Mouse (Mus musculus): ENCODE data around the gene Dbp. TPM values are rescaled to one million over a fixed set of nuclear protein-coding genes. Genes with fewer than 3 reads are reported as not detected.

The Dbp gene
- polyA plus RNA-seq, 1 experiment from 2014 or later: 4.3 TPM

GRCm38 (mm10) chr7:45715090-45715708 lies 10.3 kb downstream of the Dbp start, which contains the start of gene Rpl18:
Gene Rpl18, plus strand, starts transcription at chr7:45715457.
- H3K4me2 ChIP-seq: peak within 1 kb of the TSS; percentile 90
- peaks cover 50% of the 10 kb centered on the region for H3K36me3 ChIP-seq
- WGBS: 7% methylated on average over 34 of the region's 34 CpGs
- peak within 1 kb of the TSS; percentile 73 for H3K4me3 ChIP-seq
- H3K27me3 ChIP-seq: no peaks in the 10 kb centered on the region
- H3K9ac ChIP-seq: peak within 1 kb of the TSS; percentile 68
- peak; percentile 90 for ATAC-seq (ENCODE audit: insufficient number of reproducible peaks, low FRiP score, low TSS enrichment, low read depth)
- peak within 1 kb of the TSS; percentile 77 for H3K27ac ChIP-seq
- no peaks in the 10 kb centered on the region for H3K9me3 ChIP-seq
- peaks cover 59% of the 10 kb centered on the region for H3K4me1 ChIP-seq

DNA sequence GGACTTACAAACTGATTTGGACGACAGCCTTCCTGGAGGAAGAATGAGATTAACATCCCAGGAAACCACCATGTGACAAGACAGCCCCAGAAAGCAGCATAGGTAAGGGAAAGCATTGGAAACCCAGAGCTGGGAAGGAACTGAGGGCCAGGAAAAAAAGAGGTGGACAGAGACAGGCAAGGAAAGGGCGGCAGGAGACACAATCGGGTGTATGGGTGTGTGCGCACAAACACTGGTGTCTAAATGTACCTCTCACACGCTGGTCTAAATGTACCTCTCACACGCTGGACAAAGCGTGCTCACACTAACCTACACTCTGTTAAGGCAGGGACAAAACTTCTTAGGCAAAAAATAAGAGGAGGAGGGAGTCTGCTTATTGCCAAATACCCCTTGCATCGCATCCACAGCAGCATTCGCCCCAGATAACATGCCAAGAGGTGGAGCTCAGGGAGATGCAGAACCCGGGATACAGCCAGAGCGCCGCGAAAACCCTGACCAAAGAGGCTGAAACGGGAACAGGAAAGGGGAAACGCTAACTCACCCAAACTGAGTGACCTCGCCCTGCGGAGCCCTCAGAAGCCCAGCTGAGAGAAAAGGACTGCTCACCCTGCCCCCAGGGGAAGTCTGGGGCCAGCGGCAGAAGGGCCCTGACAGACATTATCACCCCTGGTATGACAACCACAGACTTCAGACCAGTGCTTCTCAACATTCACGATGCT lies 11.0 kb downstream of the Dbp start:
- Histone ChIP-seq H3K4me3 (peak overlapping the region; percentile 73), H3K27ac (peak overlapping the region; percentile 77), H3K27me3 (no peaks in the 10 kb centered on the region), H3K9ac (peak overlapping the region; percentile 8; the same call in 1 of the 2 replicates), H3K4me2 (peak overlapping the region; percentile 90), H3K36me3 (peaks cover 50% of the 10 kb centered on the region), H3K9me3 (no peaks in the 10 kb centered on the region), H3K4me1 (peaks cover 64% of the 10 kb centered on the region)
- 81% methylated on average over 19 of the region's 19 CpGs for WGBS
- no peak for ATAC-seq (ENCODE audit: insufficient number of reproducible peaks, low FRiP score, low TSS enrichment, low read depth)

GRCm38 (mm10) chr7:45716460-45716857 lies 11.6 kb downstream of the Dbp start:
- Histone ChIP-seq H3K27ac (no peak overlapping the region), H3K4me3 (peak overlapping the region; percentile 73), H3K4me2 (peak overlapping the region; percentile 90), H3K9ac (no peak overlapping the region), H3K4me1 (peaks cover 67% of the 10 kb centered on the region), H3K9me3 (no peaks in the 10 kb centered on the region), H3K36me3 (peaks cover 50% of the 10 kb centered on the region), H3K27me3 (no peaks in the 10 kb centered on the region)
- no peak for ATAC-seq (ENCODE audit: insufficient number of reproducible peaks, low FRiP score, low TSS enrichment, low read depth)
- 82% methylated on average over 3 of the region's 3 CpGs for WGBS

GRCm38 (mm10) chr7:45716952-45717917 lies 12.3 kb downstream of the Dbp start:
- H3K36me3 ChIP-seq: peaks cover 50% of the 10 kb centered on the region
- no peaks in the 10 kb centered on the region for H3K9me3 ChIP-seq
- 8% methylated on average over 31 of the region's 31 CpGs for WGBS
- H3K27ac ChIP-seq: peak overlapping the region; percentile 95
- H3K4me1 ChIP-seq: peaks cover 66% of the 10 kb centered on the region
- 0 out of 2 replicates have a peak, but pooled peaks have one; percentile 2 for ATAC-seq (ENCODE audit: insufficient number of reproducible peaks, low FRiP score, low TSS enrichment, low read depth)
- H3K9ac ChIP-seq: peak overlapping the region; percentile 72
- peak overlapping the region; percentile 73 for H3K4me3 ChIP-seq
- peak overlapping the region; percentile 90 for H3K4me2 ChIP-seq
- no peaks in the 10 kb centered on the region for H3K27me3 ChIP-seq

DNA sequence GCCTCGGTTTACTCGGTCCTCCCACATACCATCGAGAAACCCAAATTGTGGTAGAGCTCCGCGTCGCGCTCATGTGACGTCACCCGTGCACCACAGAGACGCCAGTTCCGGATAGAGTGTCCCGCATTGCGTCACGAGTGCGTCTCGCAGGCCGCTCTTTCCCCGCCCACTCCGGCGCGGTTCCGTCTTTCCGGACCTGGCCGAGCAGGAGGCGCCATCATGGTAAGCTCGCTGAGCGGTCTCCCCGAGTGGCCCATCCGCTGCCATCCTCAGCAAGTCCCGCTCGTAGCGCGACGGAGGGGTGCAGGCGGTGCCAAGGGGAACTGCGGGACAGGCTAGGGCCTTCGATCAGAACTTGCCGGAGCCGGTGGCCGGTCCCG lies 13.0 kb downstream of the Dbp start, which contains the start of gene Sphk2:
Sphk2 (minus strand) TSS at position 85 of the 380 bp plus-strand sequence.
- H3K27me3 ChIP-seq: no peaks in the 10 kb centered on the region
- peak within 1 kb of the TSS; percentile 90 for H3K9ac ChIP-seq
- H3K4me1 ChIP-seq: peaks cover 60% of the 10 kb centered on the region
- peak within 1 kb of the TSS; percentile 73 for H3K4me3 ChIP-seq
- H3K4me2 ChIP-seq: peak within 1 kb of the TSS; percentile 90
- peaks cover 50% of the 10 kb centered on the region for H3K36me3 ChIP-seq
- no peaks in the 10 kb centered on the region for H3K9me3 ChIP-seq
- peak within 1 kb of the TSS; percentile 95 for H3K27ac ChIP-seq
- under 1% methylated on average over 41 of the region's 41 CpGs for WGBS
- peak; percentile 81 for ATAC-seq (ENCODE audit: insufficient number of reproducible peaks, low FRiP score, low TSS enrichment, low read depth)

DNA sequence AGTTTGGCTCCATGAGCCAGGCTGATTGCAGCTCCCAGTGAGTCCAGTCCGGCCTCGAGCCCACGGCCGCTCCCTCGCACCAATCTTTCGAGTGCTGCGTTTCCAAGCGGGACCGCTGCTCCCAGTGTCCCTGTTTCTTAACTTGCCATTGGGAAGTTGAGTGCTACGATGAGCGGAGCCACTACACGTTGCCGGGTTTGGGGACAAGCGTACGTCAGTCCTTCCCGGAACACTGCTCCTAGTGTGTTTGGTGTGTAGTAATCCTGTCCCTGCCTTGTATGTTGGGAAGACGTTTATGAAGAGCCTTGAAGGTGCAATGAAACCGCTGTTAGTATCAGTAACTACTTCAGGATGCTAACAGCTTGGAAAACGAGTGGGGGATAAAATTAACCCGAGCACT lies 13.4 kb downstream of the Dbp start:
- H3K9me3 ChIP-seq: no peaks in the 10 kb centered on the region
- H3K4me3 ChIP-seq: peak overlapping the region; percentile 73
- H3K4me2 ChIP-seq: peak overlapping the region; percentile 67
- no peak for ATAC-seq (ENCODE audit: insufficient number of reproducible peaks, low FRiP score, low TSS enrichment, low read depth)
- whole genome bisulfite sequencing: under 1% methylated on average over 20 of the region's 20 CpGs
- peak overlapping the region; percentile 95 for H3K27ac ChIP-seq
- peak overlapping the region; percentile 90 for H3K9ac ChIP-seq
- H3K4me1 ChIP-seq: peaks cover 56% of the 10 kb centered on the region
- peaks cover 50% of the 10 kb centered on the region for H3K36me3 ChIP-seq
- no peaks in the 10 kb centered on the region for H3K27me3 ChIP-seq

DNA sequence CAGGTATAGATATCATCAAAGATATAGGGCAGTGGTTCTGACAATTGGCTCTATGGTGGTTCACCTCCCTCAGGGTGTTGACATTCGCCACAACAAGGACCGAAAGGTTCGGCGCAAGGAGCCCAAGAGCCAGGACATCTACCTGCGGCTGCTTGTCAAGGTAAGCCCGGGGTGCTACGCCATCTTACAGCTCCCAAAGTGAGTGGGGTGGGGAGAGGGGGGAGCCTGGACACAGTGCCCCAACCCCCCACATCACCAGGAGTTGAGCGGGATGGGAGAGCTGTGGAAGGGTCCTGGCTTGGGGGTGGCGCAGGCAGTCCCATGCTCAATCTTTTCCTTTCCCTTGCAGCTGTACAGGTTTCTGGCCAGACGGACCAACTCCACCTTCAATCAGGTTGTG lies 14.3 kb downstream of the Dbp start:
- peaks cover 54% of the 10 kb centered on the region for H3K36me3 ChIP-seq
- no peaks in the 10 kb centered on the region for H3K9me3 ChIP-seq
- no peak for ATAC-seq (ENCODE audit: insufficient number of reproducible peaks, low FRiP score, low TSS enrichment, low read depth)
- peak overlapping the region; percentile 90; the same call in 1 of the 2 replicates for H3K9ac ChIP-seq
- peaks cover 49% of the 10 kb centered on the region for H3K4me1 ChIP-seq
- H3K4me3 ChIP-seq: peak overlapping the region; percentile 73
- H3K4me2 ChIP-seq: peak overlapping the region; percentile 67
- WGBS: 74% methylated on average over 10 of the region's 10 CpGs
- H3K27me3 ChIP-seq: no peaks in the 10 kb centered on the region
- H3K27ac ChIP-seq: 0 out of 2 replicates have a peak overlapping the region, but pooled peaks have one; percentile 38

- Histone ChIP-seq H3K27ac (no peak overlapping the region), H3K4me2 (peak overlapping the region; percentile 67; the same call in 1 of the 2 replicates), H3K9me3 (no peaks in the 10 kb centered on the region), H3K27me3 (no peaks in the 10 kb centered on the region), H3K4me3 (peak overlapping the region; percentile 73), H3K36me3 (peaks cover 59% of the 10 kb centered on the region), H3K9ac (no peak overlapping the region), H3K4me1 (peaks cover 42% of the 10 kb centered on the region)
- no peak for ATAC-seq (ENCODE audit: insufficient number of reproducible peaks, low FRiP score, low TSS enrichment, low read depth)
- 90% methylated on average over 16 of the region's 16 CpGs for WGBS
Observed at GRCm38 (mm10) chr7:45719738-45720412, 15.0 kb downstream of the Dbp start.

DNA sequence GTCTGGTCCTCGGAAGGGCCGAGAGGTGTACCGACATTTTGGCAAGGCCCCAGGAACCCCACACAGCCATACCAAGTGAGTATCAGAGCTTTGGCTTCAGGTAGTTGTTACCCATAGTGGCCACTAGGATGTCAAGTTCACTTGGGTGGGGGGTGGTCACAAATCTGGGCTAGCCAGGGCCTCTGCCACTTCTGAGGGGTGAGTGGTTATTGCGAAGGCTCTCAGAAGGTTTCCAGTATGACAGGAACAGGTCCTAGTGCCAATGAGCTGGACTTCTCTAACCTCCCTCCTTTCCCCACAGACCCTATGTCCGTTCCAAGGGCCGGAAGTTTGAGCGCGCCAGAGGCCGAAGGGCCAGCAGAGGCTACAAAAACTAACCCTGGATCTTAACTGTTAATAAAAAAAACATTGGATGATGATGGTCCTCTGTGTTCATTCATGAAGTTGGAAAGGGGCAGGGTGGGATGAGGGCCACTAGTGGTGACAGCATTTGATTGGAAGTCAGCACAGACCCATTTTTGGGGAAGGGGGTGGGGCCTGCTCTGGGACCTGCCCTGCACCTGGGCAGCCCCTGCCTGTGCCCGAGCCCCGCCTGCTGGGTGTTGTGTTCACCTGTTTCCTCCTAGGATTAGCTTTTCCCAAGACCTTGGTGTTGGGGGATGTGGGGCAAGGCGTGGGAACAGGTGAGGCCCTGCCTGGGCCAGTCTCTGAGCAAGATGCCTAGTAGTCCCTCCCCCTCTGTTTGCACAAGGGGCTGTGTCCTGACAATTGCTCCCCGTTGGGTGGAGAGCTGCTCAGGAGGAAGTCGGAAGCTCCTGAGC lies 15.7 kb downstream of the Dbp start, which contains the start of gene Fam83e:
Fam83e (plus strand) TSS at position 800 of the 821 bp plus-strand sequence.
- no peak within 1 kb of the TSS for H3K4me2 ChIP-seq
- H3K27ac ChIP-seq: peak within 1 kb of the TSS; percentile 47; the same call in 1 of the 2 replicates
- H3K4me1 ChIP-seq: peaks cover 39% of the 10 kb centered on the region
- no peak within 1 kb of the TSS for H3K9ac ChIP-seq
- H3K4me3 ChIP-seq: no peak within 1 kb of the TSS
- ATAC-seq (ENCODE audit: insufficient number of reproducible peaks, low FRiP score, low TSS enrichment, low read depth): no peak
- 77% methylated on average over 14 of the region's 14 CpGs for WGBS
- H3K9me3 ChIP-seq: no peaks in the 10 kb centered on the region
- peaks cover 67% of the 10 kb centered on the region for H3K36me3 ChIP-seq
- H3K27me3 ChIP-seq: no peaks in the 10 kb centered on the region

DNA sequence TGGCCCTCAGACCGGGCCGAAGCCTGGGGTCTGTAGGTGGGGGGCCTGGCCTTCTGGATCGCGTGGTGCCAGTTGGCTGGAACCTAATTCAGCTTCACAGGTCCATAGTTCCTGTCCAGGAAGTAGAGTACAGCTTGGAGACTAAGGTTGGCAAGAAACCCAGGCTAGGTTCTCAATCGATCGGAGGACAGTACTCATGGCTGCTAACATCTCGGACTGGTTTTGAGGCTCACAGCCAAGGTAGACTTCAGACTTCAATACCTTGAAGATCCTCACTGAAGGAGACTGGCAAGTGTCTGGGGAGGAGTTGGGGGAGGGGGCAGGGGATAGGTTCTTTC lies 16.3 kb downstream of the Dbp start:
- H3K9ac ChIP-seq: no peak overlapping the region
- no peak overlapping the region; the same call in 1 of the 2 replicates for H3K27ac ChIP-seq
- ATAC-seq (ENCODE audit: insufficient number of reproducible peaks, low FRiP score, low TSS enrichment, low read depth): no peak
- H3K27me3 ChIP-seq: no peaks in the 10 kb centered on the region
- no peak overlapping the region for H3K4me3 ChIP-seq
- peaks cover 73% of the 10 kb centered on the region for H3K36me3 ChIP-seq
- peaks cover 33% of the 10 kb centered on the region for H3K4me1 ChIP-seq
- H3K4me2 ChIP-seq: no peak overlapping the region
- no peaks in the 10 kb centered on the region for H3K9me3 ChIP-seq
- 85% methylated on average over 7 of the region's 7 CpGs for WGBS
